Mouse (Mus musculus) megakaryocyte progenitor cell, adult 5-6 weeks (primary cell): ENCODE measurements around the gene Gprc5a. TPM values are rescaled to one million over a fixed set of nuclear protein-coding genes. Genes with fewer than 3 reads are reported as not detected.

Experiments
- ATAC-seq: replicated peaks from 2 replicates; pipeline ENCODE4 v1.8.0; 2016; ENCODE audit warnings: mild to moderate bottlenecking, moderate TSS enrichment, inconsistent platforms; ENCODE audit not compliant: poor library complexity
- total RNA-seq, 2 experiments: library from RNA; stranded (forward) in 1 of 2; stranded (reverse) in 1 of 2; fragments of 157-497, 149-512 nt in 1 of 2; fragments of 200-1000 nt in 1 of 2; gene quantifications; 2 replicates each; pipeline versions ENCODE4 v1.2.3 to v1.2.4; 2015 to 2017

The Gprc5a gene
- total RNA-seq, 2 experiments from 2014 or later = not detected

DNA sequence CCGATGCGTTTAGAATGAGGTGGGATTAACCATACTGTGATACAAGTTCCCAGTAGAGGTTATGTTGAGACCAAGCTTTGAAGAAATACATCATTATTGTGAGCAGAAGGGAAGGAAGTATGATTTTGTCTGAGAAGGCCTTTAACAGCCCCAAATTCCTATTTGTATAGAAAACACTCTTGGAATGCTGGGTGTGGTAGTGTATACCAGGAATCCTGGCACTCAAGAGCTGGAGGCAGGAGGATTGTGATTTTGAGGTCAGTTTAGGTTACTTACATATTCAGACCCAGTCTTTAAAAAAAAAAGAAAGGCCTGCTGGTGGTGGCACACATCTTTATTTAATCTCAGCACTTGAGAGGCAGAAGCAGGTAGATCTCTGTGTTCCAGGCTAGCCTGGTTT lies 4.9 kb downstream of the Gprc5a start:
- no peak for ATAC-seq

DNA sequence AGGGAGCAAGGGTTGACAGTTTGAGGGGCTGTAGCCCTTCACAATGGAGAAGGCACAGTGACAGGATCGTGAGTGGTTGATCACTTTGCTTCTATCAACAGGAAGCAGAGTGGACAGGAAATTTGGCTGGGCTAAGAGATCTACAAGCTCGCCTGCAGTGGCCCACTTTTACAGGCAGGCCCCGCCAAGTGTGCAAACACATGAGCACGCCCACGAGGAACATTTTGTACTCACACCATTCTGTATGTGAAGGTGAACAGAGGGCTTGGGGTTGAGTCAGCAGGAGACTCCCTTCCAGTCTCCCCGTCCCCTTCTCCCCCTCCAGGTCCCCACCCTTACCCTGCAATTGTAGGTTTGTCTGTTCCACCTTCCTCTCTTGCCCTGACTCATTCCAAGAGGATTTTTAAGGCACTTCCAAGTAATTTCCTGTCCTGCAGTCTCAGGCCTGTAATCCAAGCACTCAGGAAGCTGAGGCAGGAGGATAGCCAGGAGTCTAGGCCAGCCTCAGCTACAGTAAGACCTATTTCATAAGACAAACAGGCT lies 9.0 kb downstream of the Gprc5a start:
- no peak for ATAC-seq

DNA sequence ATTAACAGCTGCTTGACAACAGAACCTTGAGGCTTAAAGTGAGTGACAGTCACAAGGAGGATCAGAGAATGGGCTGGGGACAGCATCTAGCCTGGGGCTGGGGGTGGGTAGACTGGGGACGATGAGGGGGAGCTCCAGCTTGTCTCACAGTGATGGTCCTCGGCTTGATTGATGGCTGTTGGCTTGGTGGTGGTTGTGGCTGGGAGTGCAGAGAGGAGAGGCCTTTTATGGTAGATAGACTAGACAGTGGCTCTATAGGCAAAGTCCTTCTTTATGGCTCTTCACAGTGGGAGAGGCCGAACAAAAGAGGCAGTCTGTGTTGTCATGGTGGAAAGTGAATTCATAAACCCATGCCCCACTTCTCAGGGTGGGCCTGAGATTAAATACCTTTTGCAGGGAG lies 10.8 kb downstream of the Gprc5a start:
- no peak for ATAC-seq

- ATAC-seq = no peak
These were observed 13.0 kb downstream of the Gprc5a start for GRCm38 (mm10) chr6:135078420-135078819.

- no peak for ATAC-seq
These were observed 18.6 kb downstream of the Gprc5a start for GRCm38 (mm10) chr6:135083991-135084502.

- ATAC-seq = no peak
These were observed 20.3 kb downstream of the Gprc5a start for GRCm38 (mm10) chr6:135085703-135086102.

DNA sequence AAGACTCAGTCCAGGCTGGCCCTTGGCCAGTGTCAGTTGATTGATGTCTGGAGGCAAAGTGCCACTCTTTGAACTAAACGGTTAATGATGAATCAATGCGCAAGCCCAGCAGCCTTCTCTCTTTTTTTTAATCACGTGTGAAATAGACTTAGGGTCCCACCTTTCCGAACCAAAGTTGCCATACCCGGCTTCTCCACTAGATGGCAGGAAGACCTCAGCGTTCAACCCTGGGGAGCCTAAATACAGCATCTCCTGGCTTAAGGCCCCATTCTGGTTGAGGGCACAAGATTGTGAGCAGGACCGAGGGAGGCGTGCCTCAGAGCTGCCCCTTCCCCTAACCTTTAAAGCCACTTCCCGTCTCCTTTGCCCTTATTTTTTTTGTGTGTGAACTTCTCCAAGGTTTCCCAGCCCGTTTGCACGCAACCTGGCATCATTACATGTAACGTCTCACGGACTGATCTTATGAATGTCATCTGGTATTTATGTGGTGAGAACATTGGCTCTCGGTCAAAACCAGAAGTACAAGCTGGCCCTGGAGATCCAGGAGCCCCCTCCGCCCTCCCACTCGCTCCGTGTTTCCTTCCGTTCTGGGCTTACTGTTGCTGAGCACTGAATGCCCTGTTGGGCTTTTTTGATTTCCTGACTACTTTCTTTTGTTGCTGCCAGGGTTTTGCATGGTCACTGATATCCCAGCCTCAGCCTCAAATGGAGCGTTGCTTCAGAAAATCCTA lies 22.4 kb downstream of the Gprc5a start:
- peak; percentile 97 for ATAC-seq

DNA sequence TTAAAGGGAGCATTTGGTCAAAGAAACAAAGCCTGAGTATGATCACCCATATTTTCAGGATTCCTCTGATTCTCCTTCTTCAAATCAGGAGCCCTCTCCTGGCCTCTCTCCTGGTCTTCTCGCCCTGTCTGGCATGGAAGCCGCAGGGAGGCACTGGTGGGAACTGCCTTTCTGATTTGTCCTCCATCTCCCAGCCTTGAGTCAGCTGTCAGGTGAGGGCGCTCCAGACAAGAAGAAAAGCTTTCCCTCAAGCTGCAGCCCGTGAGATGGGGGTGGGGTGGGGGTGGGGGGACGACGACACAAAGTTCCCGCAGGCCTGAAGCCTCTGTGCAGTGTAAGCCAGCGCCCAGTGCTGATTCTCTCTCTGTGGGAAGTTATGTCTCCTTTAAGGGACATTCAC lies 24.3 kb downstream of the Gprc5a start:
- no peak for ATAC-seq

- ATAC-seq = no peak
These were observed 25.2 kb downstream of the Gprc5a start for GRCm38 (mm10) chr6:135090661-135091060.

DNA sequence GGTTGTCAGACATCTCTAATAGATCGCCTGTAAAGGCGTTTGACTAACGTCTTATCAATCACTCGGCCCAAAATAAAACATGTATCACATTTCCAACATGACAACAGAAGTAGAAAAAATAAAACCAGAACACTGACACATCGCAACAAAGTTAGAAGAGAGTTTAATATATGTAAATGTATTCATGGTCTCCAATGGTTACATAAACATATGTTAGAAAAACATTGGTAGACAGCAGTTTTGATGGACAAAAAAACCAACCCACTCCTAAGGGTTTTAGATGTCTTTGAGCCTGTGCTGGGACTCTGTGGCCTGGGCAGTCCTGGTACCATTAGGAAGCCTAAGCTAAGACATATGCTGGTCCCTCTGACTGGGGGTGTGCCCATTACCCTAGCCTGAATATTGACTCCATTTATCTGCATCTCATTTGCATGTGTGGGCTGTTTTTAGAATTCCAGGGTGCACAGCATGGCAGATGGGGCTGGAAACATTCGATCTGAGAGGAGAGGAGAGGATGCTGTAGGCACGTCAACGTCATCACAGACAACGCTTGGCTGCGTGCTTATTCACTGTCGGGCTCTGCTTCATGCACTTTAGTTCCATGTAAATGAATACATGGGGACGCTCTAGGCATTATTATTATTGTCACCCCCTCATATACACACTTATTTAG lies 27.5 kb downstream of the Gprc5a start:
- no peak for ATAC-seq

DNA sequence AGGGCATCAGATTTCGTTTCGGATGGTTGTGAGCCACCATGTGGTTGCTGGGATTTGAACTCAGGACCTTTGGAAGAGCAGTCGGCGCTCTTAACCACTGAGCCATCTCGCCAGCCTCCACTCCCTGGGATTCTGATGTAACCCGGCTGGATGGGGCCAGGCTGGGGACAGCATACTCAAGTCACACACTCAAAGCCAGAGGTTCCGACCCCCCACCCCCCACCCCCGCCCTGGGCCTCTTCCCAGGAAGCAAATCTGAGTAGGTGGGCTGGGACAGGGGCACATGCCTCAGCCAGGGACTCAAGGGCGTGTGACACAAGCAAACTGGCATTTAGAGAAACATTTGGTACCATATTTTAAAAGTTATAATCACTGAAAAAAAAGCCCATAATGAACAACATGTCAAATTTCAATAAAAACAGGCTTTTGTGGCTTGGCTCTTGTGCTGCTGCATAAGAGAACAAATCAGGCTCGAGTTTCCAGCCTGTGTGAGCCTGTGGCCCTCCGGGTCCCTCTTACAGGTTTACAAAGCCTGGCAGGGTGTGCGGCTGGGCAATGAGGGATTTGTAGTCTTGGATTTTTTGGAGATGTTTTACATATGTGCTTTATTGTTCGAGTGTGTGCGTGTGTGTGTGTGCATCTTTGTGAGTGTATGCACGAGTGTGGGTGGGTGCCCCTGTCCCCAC lies 35.5 kb downstream of the Gprc5a start:
- no peak for ATAC-seq

GRCm38 (mm10) chr6:135102736-135103303 lies 37.4 kb downstream of the Gprc5a start:
- ATAC-seq = no peak

- no peak for ATAC-seq
These were observed 41.6 kb downstream of the Gprc5a start for GRCm38 (mm10) chr6:135107014-135107413.

GRCm38 (mm10) chr6:135112411-135113113 lies 47.1 kb downstream of the Gprc5a start:
- ATAC-seq = no peak

- no peak for ATAC-seq
These were observed 47.6 kb downstream of the Gprc5a start for GRCm38 (mm10) chr6:135113114-135113436.

- peak; percentile 95 for ATAC-seq
These were observed 51.0 kb downstream of the Gprc5a start for GRCm38 (mm10) chr6:135116479-135116878.

DNA sequence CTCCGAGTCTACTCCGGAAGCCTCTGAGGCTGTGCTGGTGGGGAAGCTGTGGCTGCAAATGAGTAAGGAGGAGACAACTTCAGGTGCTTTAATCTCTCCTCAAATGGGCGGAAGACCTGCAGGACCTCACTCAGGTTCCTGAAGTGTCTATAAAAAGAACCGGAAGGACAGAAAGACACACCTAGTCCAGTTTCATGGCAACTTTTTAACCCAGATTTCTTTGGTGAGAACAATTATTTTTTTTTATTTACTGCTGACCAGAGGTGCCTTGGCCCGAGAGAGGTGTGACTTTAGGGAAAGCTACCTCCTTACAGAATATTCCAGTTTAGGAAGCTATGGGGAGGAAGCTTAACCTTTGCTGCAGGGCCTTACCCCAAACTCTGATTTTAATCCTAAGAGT lies 52.7 kb downstream of the Gprc5a start, which contains the start of gene Gprc5d:
TSS of gene Gprc5d (minus strand) at position 101 of the 400 bp plus-strand sequence.
- ATAC-seq = no peak

- ATAC-seq = no peak
These were observed 59.4 kb downstream of the Gprc5a start for GRCm38 (mm10) chr6:135124755-135125380.

DNA sequence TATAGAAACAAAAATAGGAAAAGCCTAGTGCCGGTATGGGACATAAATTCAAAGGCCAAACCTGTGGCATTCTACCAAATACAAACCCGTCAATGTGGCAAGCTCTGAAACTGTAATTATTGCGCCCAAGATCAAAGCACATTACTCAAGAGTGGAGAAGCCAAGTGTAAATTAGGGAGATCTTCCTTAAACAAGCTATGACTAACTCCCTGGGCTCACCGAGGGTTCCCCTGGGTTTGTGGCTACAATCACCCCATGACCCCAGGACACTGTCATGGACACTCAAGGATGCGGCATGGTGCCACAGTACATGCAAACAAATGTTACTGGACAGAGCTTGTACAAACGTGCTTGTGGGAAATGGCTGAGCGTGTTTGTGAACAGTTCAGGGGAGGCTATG lies 67.6 kb downstream of the Gprc5a start:
- no peak for ATAC-seq

GRCm38 (mm10) chr6:135133486-135133885 lies 68.0 kb downstream of the Gprc5a start:
- ATAC-seq = no peak
